Mouse (Mus musculus): ENCODE measurements around the gene Cited4. TPM values are rescaled to one million over a fixed set of nuclear protein-coding genes. Genes with fewer than 3 reads are reported as not detected.

The Cited4 gene
- total and polyA plus RNA-seq, 3 experiments, result 23.3 to 58.1 TPM; not detected in 1

- no peaks in the 10 kb centered on the region for H3K9me3 ChIP-seq (replicated peaks; ENCODE audit: insufficient read depth, low read length)
- H3K4me1 ChIP-seq (ENCODE audit: control insufficient read depth in 1 of 2, insufficient read depth in 2 of 2, low read length in 2 of 2), result peaks cover under 1 to 13% of the 10 kb centered on the region in 2 experiments; a peak in 3 of 4 replicates
- no peaks in the 10 kb centered on the region for H3K27me3 ChIP-seq (ENCODE audit: control insufficient read depth in 1 of 2, insufficient read depth in 2 of 2, low read length in 2 of 2)
- TF ChIP-seq RAD21 (IDR thresholded peaks at IDR 0.05; ENCODE audit: low read depth, low read length) (peak; percentile 57), SIN3A (IDR thresholded peaks at IDR 0.05; ENCODE audit: low read length) (no peak), JUND (IDR thresholded peaks at IDR 0.05; ENCODE audit: low read depth, low read length) (no peak), UBTF (IDR thresholded peaks at IDR 0.05; ENCODE audit: borderline replicate concordance, insufficient read depth, low read depth, low read length) (no peak), MXI1 (IDR thresholded peaks at IDR 0.05; ENCODE audit: low read depth, low read length) (no peak), EP300 (IDR thresholded peaks at IDR 0.05; ENCODE audit: low read depth in 1 of 2, low read length in 2 of 2) (no peak), HCFC1 (IDR thresholded peaks at IDR 0.05; ENCODE audit: low read depth, low read length) (no peak), MYC (IDR thresholded peaks at IDR 0.05; ENCODE audit: low read depth, low read length) (no peak), MEF2A (IDR thresholded peaks at IDR 0.05; ENCODE audit: extremely low read depth, insufficient replicate concordance, low read depth, low read length, poor library complexity, severe bottlenecking) (no peak), ETS1 (IDR thresholded peaks at IDR 0.05; ENCODE audit: low read depth, low read length) (no peak), SMC3 (IDR thresholded peaks at IDR 0.05; ENCODE audit: low read depth, low read length) (peak; percentile 63), CTCF (IDR thresholded peaks at IDR 0.05 in 2 of 3, conservative IDR thresholded peaks at IDR 0.05 in 1 of 3; ENCODE audit: control insufficient read depth in 1 of 3, insufficient read depth in 1 of 3, low read depth in 2 of 3, low read length in 3 of 3, poor library complexity in 1 of 3, severe bottlenecking in 1 of 3) (peak; percentile 70 to 77 (median 74)), TBP (IDR thresholded peaks at IDR 0.05; ENCODE audit: low read depth, low read length) (no peak), NELFE (IDR thresholded peaks at IDR 0.05; ENCODE audit: low read depth, low read length) (no peak), ZMIZ1 (IDR thresholded peaks at IDR 0.05; ENCODE audit: low read depth, low read length) (no peak), POLR2A (IDR thresholded peaks at IDR 0.05; ENCODE audit: control insufficient read depth in 1 of 2, insufficient read depth in 1 of 2, low read depth in 1 of 2, low read length in 2 of 2, poor library complexity in 1 of 2) (no peak), ELF1 (IDR thresholded peaks at IDR 0.05; ENCODE audit: low read depth, low read length) (no peak), E2F4 (IDR thresholded peaks at IDR 0.05; ENCODE audit: borderline replicate concordance, low read depth, low read length) (no peak), USF2 (IDR thresholded peaks at IDR 0.05; ENCODE audit: borderline replicate concordance in 1 of 2, insufficient read depth in 1 of 2, low read depth in 1 of 2, low read length in 2 of 2) (no peak), ZNF384 (IDR thresholded peaks at IDR 0.05; ENCODE audit: low read depth, low read length) (no peak)
- H3K36me3 ChIP-seq (ENCODE audit: control insufficient read depth in 1 of 2, insufficient read depth in 2 of 2, low read length in 2 of 2), result peaks cover 0 to 3% of the 10 kb centered on the region in 2 experiments; a peak in 2 of 4 replicates
- H3K9ac ChIP-seq (ENCODE audit: control insufficient read depth, low read depth, low read length, poor library complexity, severe bottlenecking), result no peak overlapping the region
- no peak overlapping the region for H3K4me3 ChIP-seq (ENCODE audit: control insufficient read depth in 1 of 2, insufficient read depth in 1 of 2, low read depth in 2 of 2, low read length in 2 of 2)
- DNase-seq (ENCODE audit: low read depth, low spot score), result peak; percentile 59
- no peaks in the 10 kb centered on the region for H3K79me2 ChIP-seq (ENCODE audit: control insufficient read depth, insufficient read depth, low read length, poor library complexity)
- H3K27ac ChIP-seq (ENCODE audit: control insufficient read depth, low read depth, low read length), result no peak overlapping the region
Measured at GRCm38 (mm10) chr4:120680953-120681352, 14.6 kb downstream of the Cited4 start.

- Histone ChIP-seq H3K27me3 (ENCODE audit: control insufficient read depth in 1 of 2, insufficient read depth in 2 of 2, low read length in 2 of 2) (no peaks in the 10 kb centered on the region), H3K36me3 (ENCODE audit: control insufficient read depth in 1 of 2, insufficient read depth in 2 of 2, low read length in 2 of 2) (no peaks in the 10 kb centered on the region), H3K4me1 (ENCODE audit: control insufficient read depth in 1 of 2, insufficient read depth in 2 of 2, low read length in 2 of 2) (peaks cover 0 to 10% of the 10 kb centered on the region in 2 experiments; a peak in 1 of 4 replicates), H3K9me3 (replicated peaks; ENCODE audit: insufficient read depth, low read length) (no peaks in the 10 kb centered on the region), H3K4me3 (ENCODE audit: control insufficient read depth in 1 of 2, insufficient read depth in 1 of 2, low read depth in 2 of 2, low read length in 2 of 2) (peak overlapping the region in 1 of 2 experiments; percentile 34; a peak in 2 of 4 replicates), H3K79me2 (ENCODE audit: control insufficient read depth, insufficient read depth, low read length, poor library complexity) (no peaks in the 10 kb centered on the region), H3K9ac (ENCODE audit: control insufficient read depth, low read depth, low read length, poor library complexity, severe bottlenecking) (peak overlapping the region; percentile 37), H3K27ac (ENCODE audit: control insufficient read depth, low read depth, low read length) (no peak overlapping the region)
- DNase-seq (ENCODE audit: low read depth, low spot score), result peak; percentile 81
- TF ChIP-seq EP300 (IDR thresholded peaks at IDR 0.05; ENCODE audit: low read depth in 1 of 2, low read length in 2 of 2) (no peak), MXI1 (IDR thresholded peaks at IDR 0.05; ENCODE audit: low read depth, low read length) (no peak), ZMIZ1 (IDR thresholded peaks at IDR 0.05; ENCODE audit: low read depth, low read length) (no peak), GABPA (IDR thresholded peaks at IDR 0.05; ENCODE audit: low read depth, low read length) (no peak), POLR2AphosphoS5 (IDR thresholded peaks at IDR 0.05; ENCODE audit: borderline replicate concordance, low read depth, low read length) (no peak), MEF2A (IDR thresholded peaks at IDR 0.05; ENCODE audit: extremely low read depth, insufficient replicate concordance, low read depth, low read length, poor library complexity, severe bottlenecking) (no peak), SIN3A (IDR thresholded peaks at IDR 0.05; ENCODE audit: low read length) (0 out of 2 replicates have a peak, but pooled peaks have one; percentile 27), CTCF (IDR thresholded peaks at IDR 0.05 in 2 of 3, conservative IDR thresholded peaks at IDR 0.05 in 1 of 3; ENCODE audit: control insufficient read depth in 1 of 3, insufficient read depth in 1 of 3, low read depth in 2 of 3, low read length in 3 of 3, poor library complexity in 1 of 3, severe bottlenecking in 1 of 3) (peak; percentile 89 to 95 (median 89)), SMC3 (IDR thresholded peaks at IDR 0.05; ENCODE audit: low read depth, low read length) (peak; percentile 90), NRF1 (IDR thresholded peaks at IDR 0.05; ENCODE audit: insufficient read depth, low read depth, low read length, poor library complexity, severe bottlenecking) (no peak), NELFE (IDR thresholded peaks at IDR 0.05; ENCODE audit: low read depth, low read length) (no peak), GATA1 (IDR thresholded peaks at IDR 0.05; ENCODE audit: low read depth, low read length) (no peak), POLR2AphosphoS2 (IDR thresholded peaks at IDR 0.05; ENCODE audit: low read length) (no peak), MAZ (IDR thresholded peaks at IDR 0.05; ENCODE audit: low read depth, low read length) (peak; percentile 46; the same call in 1 of the 2 replicates), USF1 (IDR thresholded peaks at IDR 0.05; ENCODE audit: low read depth, low read length) (no peak), TBP (IDR thresholded peaks at IDR 0.05; ENCODE audit: low read depth, low read length) (no peak), HCFC1 (IDR thresholded peaks at IDR 0.05; ENCODE audit: low read depth, low read length) (no peak), ZC3H11A (IDR thresholded peaks at IDR 0.05; ENCODE audit: low read depth, low read length) (peak; percentile 89)
Measured at GRCm38 (mm10) chr4:120682168-120682567, 15.8 kb downstream of the Cited4 start.

Measured in MEL (cell line).